Mouse (Mus musculus): Measurements from ENCODE around the gene Smpd3.
A peak's percentile ranks its signal among the peaks of the same experiment; 100 is the strongest.

Smpd3 gene

GRCm38 (mm10) chr8:106213959-106214358, 123.8 kb downstream of the Smpd3 start:
- DNase-seq: no peak

DNA sequence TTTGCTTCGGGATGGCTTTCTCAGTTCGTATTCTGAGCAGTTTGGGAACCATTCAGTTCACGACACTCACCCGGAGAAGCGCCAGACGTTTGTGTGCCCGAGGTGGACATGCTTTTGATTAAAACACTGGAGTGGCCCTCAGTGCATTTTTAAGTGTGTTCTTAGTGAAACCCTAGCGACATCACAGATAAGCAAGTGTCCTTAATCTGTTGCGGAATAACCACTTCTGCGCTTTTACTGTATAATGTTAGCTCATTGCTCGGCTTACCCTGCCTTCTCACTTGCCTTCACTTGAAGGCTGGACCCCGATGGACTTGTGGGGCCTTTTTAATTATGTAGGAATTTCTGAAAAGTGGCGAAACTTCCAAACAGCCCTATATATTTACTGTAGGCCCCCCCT, 126.4 kb downstream of the Smpd3 start:
- DNase-seq: no peak

DNA sequence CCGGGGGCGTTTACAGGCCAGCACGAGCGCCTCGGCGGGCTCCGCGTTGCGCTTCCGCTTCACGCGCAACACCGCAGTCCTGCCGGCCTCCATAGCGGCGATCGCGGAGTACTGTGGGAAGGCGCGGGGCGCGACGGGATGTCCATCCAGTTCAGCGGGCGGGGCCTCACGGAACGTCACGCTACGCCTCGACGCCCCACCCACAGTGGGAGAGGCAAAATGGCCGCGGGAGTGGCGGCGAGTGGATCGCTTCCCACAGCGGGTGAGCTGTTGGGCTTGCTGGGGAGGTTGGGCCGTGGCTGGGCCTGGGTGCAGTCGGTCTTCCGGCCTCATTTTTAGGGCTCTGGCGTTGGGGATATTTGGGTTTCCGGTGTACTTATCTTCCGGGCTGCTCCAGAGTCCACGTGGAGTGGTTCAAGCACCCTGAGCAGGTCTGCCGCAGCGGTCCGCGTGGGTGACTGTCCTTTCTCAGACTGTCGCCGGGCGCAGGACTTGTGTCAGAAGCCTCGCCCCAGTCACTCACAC, 126.9 kb downstream of the Smpd3 start, which contains the start of the genes Slc7a6os and Prmt7:
TSS of gene Slc7a6os (minus strand) at position 115 of the 525 bp plus-strand sequence.
TSS of gene Prmt7 (plus strand) at position 116 of the 525 bp plus-strand sequence.
- peak; percentile 98 for DNase-seq

GRCm38 (mm10) chr8:106210035-106210731, 127.6 kb downstream of the Smpd3 start:
- no peak for DNase-seq

Measured in retina, postnatal 1 day (tissue).